Mouse (Mus musculus): ENCODE measurements around the gene AW551984. TPM values are rescaled to one million over a fixed set of nuclear protein-coding genes. Genes with fewer than 3 reads are reported as not detected.

AW551984 gene
- total and polyA plus RNA-seq, 2 experiments, result 0.09 to 0.13 TPM

DNA sequence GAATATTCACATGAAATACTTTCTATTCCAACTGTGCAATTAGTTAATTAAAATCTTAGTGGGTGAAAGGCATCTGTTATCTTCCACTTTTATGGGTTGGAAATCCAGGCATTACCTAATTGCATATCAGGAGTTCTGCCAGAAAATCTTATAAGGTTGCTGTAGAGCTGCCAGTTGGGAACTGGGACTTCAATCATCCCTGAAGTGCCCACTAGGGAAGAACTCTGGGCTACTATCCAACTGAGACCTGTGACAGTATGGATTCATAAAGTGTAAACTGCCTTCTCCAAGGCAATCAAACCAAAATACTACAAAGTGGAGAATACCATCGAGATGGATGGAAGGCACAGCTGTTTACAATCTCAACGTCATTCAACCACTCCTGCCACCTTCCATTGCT lies 50.3 kb downstream of the AW551984 start, which contains the start of gene Olfr958:
Gene Olfr958 (minus strand): TSS at position 109 of the 400 bp plus-strand sequence.
- Histone ChIP-seq H3K27ac (replicated peaks; ENCODE audit: insufficient read depth, low read depth, low read length) (no peak within 1 kb of the TSS), H3K36me3 (ENCODE audit: control insufficient read depth, insufficient read depth, low read length) (no peaks in the 10 kb centered on the region), H3K27me3 (ENCODE audit: control insufficient read depth, insufficient read depth, low read length) (0 out of 2 replicates have a peak, but pooled peaks cover 4% of the 10 kb centered on the region), H3K4me1 (ENCODE audit: control insufficient read depth, insufficient read depth, low read length) (no peaks in the 10 kb centered on the region), H3K79me2 (ENCODE audit: control insufficient read depth, insufficient read depth, low read length) (no peaks in the 10 kb centered on the region), H3K4me3 (ENCODE audit: insufficient read depth, low read depth, low read length) (no peak within 1 kb of the TSS), H3K9ac (ENCODE audit: low read depth, low read length) (no peak within 1 kb of the TSS)
- DNase-seq (ENCODE audit: extremely low read depth, low read depth, low spot score), result no peak
- no peak for TF ChIP-seq POLR2A (IDR thresholded peaks at IDR 0.05; ENCODE audit: extremely low read depth, insufficient read depth, low read length)
- TF ChIP-seq CTCF (IDR thresholded peaks at IDR 0.05; ENCODE audit: low read depth, low read length), result no peak
- 68% methylated on average over 2 of the region's 2 CpGs for WGBS

DNA sequence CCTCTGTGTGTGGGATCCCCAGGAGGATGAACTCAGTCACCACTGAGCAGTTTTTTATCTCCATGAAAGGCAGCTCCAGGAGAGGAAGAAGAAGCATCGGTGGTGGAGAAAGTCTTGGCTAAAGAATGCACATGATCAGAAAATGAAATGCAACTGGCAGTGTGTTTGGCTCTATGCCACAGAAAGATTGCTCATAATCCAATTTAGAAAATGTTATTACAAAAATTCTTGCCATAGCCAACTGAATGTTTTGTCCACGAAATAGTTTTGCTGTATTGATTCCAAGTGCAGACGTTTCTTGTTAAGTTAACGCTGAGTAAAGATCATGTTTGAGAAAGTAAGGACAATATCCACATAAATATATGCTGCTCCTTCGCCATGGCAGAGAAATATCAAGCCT lies 53.4 kb downstream of the AW551984 start:
- Histone ChIP-seq H3K27me3 (ENCODE audit: control insufficient read depth, insufficient read depth, low read length) (0 out of 2 replicates have a peak, but pooled peaks cover 3% of the 10 kb centered on the region), H3K4me3 (ENCODE audit: insufficient read depth, low read depth, low read length) (no peak overlapping the region), H3K9ac (ENCODE audit: low read depth, low read length) (no peak overlapping the region), H3K79me2 (ENCODE audit: control insufficient read depth, insufficient read depth, low read length) (no peaks in the 10 kb centered on the region), H3K4me1 (ENCODE audit: control insufficient read depth, insufficient read depth, low read length) (no peaks in the 10 kb centered on the region), H3K36me3 (ENCODE audit: control insufficient read depth, insufficient read depth, low read length) (no peaks in the 10 kb centered on the region), H3K27ac (replicated peaks; ENCODE audit: insufficient read depth, low read depth, low read length) (no peak overlapping the region)
- peak; percentile 1 for DNase-seq (ENCODE audit: extremely low read depth, low read depth, low spot score)
- WGBS, result 75% methylated on average over 5 of the region's 5 CpGs
- no peak for TF ChIP-seq POLR2A (IDR thresholded peaks at IDR 0.05; ENCODE audit: extremely low read depth, insufficient read depth, low read length)
- no peak for TF ChIP-seq CTCF (IDR thresholded peaks at IDR 0.05; ENCODE audit: low read depth, low read length)

Other genes with a start within 250 kb of the AW551984 start
- not detected in 2 replicates for gene Olfr951, start 217.0 kb downstream of the AW551984 start, total RNA-seq (2014; rRNA removed)
- gene Olfr951, start 217.0 kb downstream of the AW551984 start, polyA plus RNA-seq (2012; rRNA removed), result not detected in 2 replicates
- gene Olfr952, start 177.3 kb downstream of the AW551984 start, total RNA-seq (2014; rRNA removed), result not detected in 2 replicates
- not detected in 2 replicates for gene Olfr952, start 177.3 kb downstream of the AW551984 start, polyA plus RNA-seq (2012; rRNA removed)
- gene Olfr954, start 147.7 kb downstream of the AW551984 start, total RNA-seq (2014; rRNA removed), result not detected in 2 replicates
- not detected in 2 replicates for gene Olfr954, start 147.7 kb downstream of the AW551984 start, polyA plus RNA-seq (2012; rRNA removed)
- not detected in 2 replicates for gene Olfr955, start 132.5 kb downstream of the AW551984 start, total RNA-seq (2014; rRNA removed)
- not detected in 2 replicates for gene Olfr955, start 132.5 kb downstream of the AW551984 start, polyA plus RNA-seq (2012; rRNA removed)
- not detected in 2 replicates for gene Olfr44, start 110.4 kb downstream of the AW551984 start, total RNA-seq (2014; rRNA removed)
- gene Olfr44, start 110.4 kb downstream of the AW551984 start, polyA plus RNA-seq (2012; rRNA removed), result not detected in 2 replicates
- not detected in 2 replicates for gene Olfr957, start 88.6 kb downstream of the AW551984 start, total RNA-seq (2014; rRNA removed)
- gene Olfr957, start 88.6 kb downstream of the AW551984 start, polyA plus RNA-seq (2012; rRNA removed), result not detected in 2 replicates
- gene Olfr958, start 50.3 kb downstream of the AW551984 start, total RNA-seq (2014; rRNA removed), result not detected in 2 replicates
- gene Olfr958, start 50.3 kb downstream of the AW551984 start, polyA plus RNA-seq (2012; rRNA removed), result not detected in 2 replicates
- not detected in 2 replicates for gene Olfr959, start 28.8 kb downstream of the AW551984 start, total RNA-seq (2014; rRNA removed)
- not detected in 2 replicates for gene Olfr959, start 28.8 kb downstream of the AW551984 start, polyA plus RNA-seq (2012; rRNA removed)
- gene Olfr148, start 6.3 kb upstream of the AW551984 start, total RNA-seq (2014; rRNA removed), result not detected in 2 replicates
- gene Olfr148, start 6.3 kb upstream of the AW551984 start, polyA plus RNA-seq (2012; rRNA removed), result not detected in 2 replicates
- not detected in 2 replicates for gene Olfr960, start 17.0 kb upstream of the AW551984 start, total RNA-seq (2014; rRNA removed)
- gene Olfr960, start 17.0 kb upstream of the AW551984 start, polyA plus RNA-seq (2012; rRNA removed), result not detected in 2 replicates
- not detected in 2 replicates for gene Olfr961, start 40.7 kb upstream of the AW551984 start, total RNA-seq (2014; rRNA removed)
- not detected in 2 replicates for gene Olfr961, start 40.7 kb upstream of the AW551984 start, polyA plus RNA-seq (2012; rRNA removed)
- not detected in 2 replicates for gene Olfr963, start 62.8 kb upstream of the AW551984 start, total RNA-seq (2014; rRNA removed)
- gene Olfr963, start 62.8 kb upstream of the AW551984 start, polyA plus RNA-seq (2012; rRNA removed), result not detected in 2 replicates
- not detected in 2 replicates for gene Olfr149, start 102.7 kb upstream of the AW551984 start, total RNA-seq (2014; rRNA removed)
- not detected in 2 replicates for gene Olfr149, start 102.7 kb upstream of the AW551984 start, polyA plus RNA-seq (2012; rRNA removed)
- gene Olfr965, start 107.0 kb upstream of the AW551984 start, total RNA-seq (2014; rRNA removed), result not detected in 2 replicates
- not detected in 2 replicates for gene Olfr965, start 107.0 kb upstream of the AW551984 start, polyA plus RNA-seq (2012; rRNA removed)
- not detected in 2 replicates for gene Olfr150, start 126.6 kb upstream of the AW551984 start, total RNA-seq (2014; rRNA removed)
- not detected in 2 replicates for gene Olfr150, start 126.6 kb upstream of the AW551984 start, polyA plus RNA-seq (2012; rRNA removed)
- not detected in 2 replicates for gene Olfr967, start 141.8 kb upstream of the AW551984 start, total RNA-seq (2014; rRNA removed)
- not detected in 2 replicates for gene Olfr967, start 141.8 kb upstream of the AW551984 start, polyA plus RNA-seq (2012; rRNA removed)
- not detected in 2 replicates for gene Olfr968, start 178.8 kb upstream of the AW551984 start, total RNA-seq (2014; rRNA removed)
- not detected in 2 replicates for gene Olfr968, start 178.8 kb upstream of the AW551984 start, polyA plus RNA-seq (2012; rRNA removed)
- not detected in 2 replicates for gene Olfr969, start 186.5 kb upstream of the AW551984 start, total RNA-seq (2014; rRNA removed)
- gene Olfr969, start 186.5 kb upstream of the AW551984 start, polyA plus RNA-seq (2012; rRNA removed), result not detected in 2 replicates
- not detected in 2 replicates for gene Olfr970, start 204.5 kb upstream of the AW551984 start, total RNA-seq (2014; rRNA removed)
- gene Olfr970, start 204.5 kb upstream of the AW551984 start, polyA plus RNA-seq (2012; rRNA removed), result not detected in 2 replicates
- gene Olfr971, start 232.5 kb upstream of the AW551984 start, total RNA-seq (2014; rRNA removed), result not detected in 2 replicates
- not detected in 2 replicates for gene Olfr971, start 232.5 kb upstream of the AW551984 start, polyA plus RNA-seq (2012; rRNA removed)

All from liver, adult 2 months (tissue).